Mouse (Mus musculus): Measurements from ENCODE around the gene Glmn. TPM values are rescaled to one million over a fixed set of nuclear protein-coding genes. Genes with fewer than 3 reads are reported as not detected.

Gene Glmn
- 10 to 100 TPM; 18.1 to 18.7 TPM for total RNA-seq (2021)
- long read RNA-seq, experiment 1, transcript Glmn-201 (19 exons, 2,015 nt): major isoform, 12 of 20 reads
- long read RNA-seq, experiment 1, partial matches to known transcripts: 0 of 20 reads
- long read RNA-seq, experiment 1, other reads (novel, unspliced or antisense): 5 of 20 reads
- long read RNA-seq, experiment 2, transcript Glmn-201 (19 exons, 2,015 nt): major isoform, 11 of 22 reads
- long read RNA-seq, experiment 2, partial matches to known transcripts: 1 of 22 reads
- long read RNA-seq, experiment 2, other reads (novel, unspliced or antisense): 10 of 22 reads

GRCm38 (mm10) chr5:107597301-107598077, at the start of gene Glmn, which contains the start of gene Rpap2:
Gene Glmn, minus strand, starts transcription at chr5:107597888.
Gene Rpap2, plus strand, starts transcription at chr5:107597373.
- DNase-seq (ENCODE audit: low spot score in 2 of 2): peak; percentile 80 to 82
- intact Hi-C loops (cut with DNase I): no loop called here

- DNase-seq (ENCODE audit: low spot score in 2 of 2): no peak
- intact Hi-C loops (cut with DNase I): no loop called here
Observed at GRCm38 (mm10) chr5:107645935-107646334, 48.2 kb upstream of the Glmn start.

GRCm38 (mm10) chr5:107644595-107644994, 46.9 kb upstream of the Glmn start:
- DNase-seq (ENCODE audit: low spot score in 2 of 2): no peak
- intact Hi-C loops (cut with DNase I): no loop called here

- intact Hi-C loops (cut with DNase I): no loop called here
- DNase-seq (ENCODE audit: low spot score in 2 of 2): peak in 1 of 2 experiments; percentile 15
Observed at GRCm38 (mm10) chr5:107638366-107638765, 40.7 kb upstream of the Glmn start.

- intact Hi-C loops (cut with DNase I): no loop called here
- no peak for DNase-seq (ENCODE audit: low spot score in 2 of 2)
Observed at GRCm38 (mm10) chr5:107637106-107637505, 39.4 kb upstream of the Glmn start.

GRCm38 (mm10) chr5:107633651-107634050, 36.0 kb upstream of the Glmn start:
- intact Hi-C loops (cut with DNase I): no loop called here
- no peak for DNase-seq (ENCODE audit: low spot score in 2 of 2)

GRCm38 (mm10) chr5:107621327-107621726, 23.6 kb upstream of the Glmn start:
- intact Hi-C loops (cut with DNase I): loop anchor here (10.0 kb wide), 1 partner anchor 153 kb away; no protein-coding TSS in a partner anchor
- DNase-seq (ENCODE audit: low spot score in 2 of 2): no peak

GRCm38 (mm10) chr5:107617986-107618385, 20.3 kb upstream of the Glmn start:
- intact Hi-C loops (cut with DNase I): no loop called here
- no peak for DNase-seq (ENCODE audit: low spot score in 2 of 2)

GRCm38 (mm10) chr5:107611224-107611623, 13.5 kb upstream of the Glmn start:
- peak; percentile 81 for DNase-seq (ENCODE audit: low spot score in 2 of 2)
- intact Hi-C loops (cut with DNase I): no loop called here

- intact Hi-C loops (cut with DNase I): no loop called here
Observed at GRCm38 (mm10) chr5:107598380-107598779, 692 bp upstream of the Glmn start.

GRCm38 (mm10) chr5:107569148-107569547, 28.5 kb downstream of the Glmn start:
- peak in 1 of 2 experiments; percentile 8 for DNase-seq (ENCODE audit: low spot score in 2 of 2)

More at GRCm38 (mm10) chr5:107598380-107598779, 692 bp upstream of the Glmn start:
- no peak for DNase-seq (ENCODE audit: low spot score in 2 of 2)

GRCm38 (mm10) chr5:107556969-107557368, 40.7 kb downstream of the Glmn start:
- intact Hi-C loops (cut with DNase I): no loop called here
- DNase-seq (ENCODE audit: low spot score in 2 of 2): no peak

More at GRCm38 (mm10) chr5:107569148-107569547, 28.5 kb downstream of the Glmn start:
- intact Hi-C loops (cut with DNase I): no loop called here

GRCm38 (mm10) chr5:107554336-107554735, 43.4 kb downstream of the Glmn start:
- intact Hi-C loops (cut with DNase I): no loop called here
- no peak for DNase-seq (ENCODE audit: low spot score in 2 of 2)

- DNase-seq (ENCODE audit: low spot score in 2 of 2): no peak
- intact Hi-C loops (cut with DNase I): no loop called here
Observed at GRCm38 (mm10) chr5:107548444-107548843, 49.2 kb downstream of the Glmn start.

GRCm38 (mm10) chr5:107547955-107548354, 49.7 kb downstream of the Glmn start:
- DNase-seq (ENCODE audit: low spot score in 2 of 2): no peak
- intact Hi-C loops (cut with DNase I): no loop called here

- intact Hi-C loops (cut with DNase I): no loop called here
- no peak for DNase-seq (ENCODE audit: low spot score in 2 of 2)
Observed at GRCm38 (mm10) chr5:107545927-107546326, 51.8 kb downstream of the Glmn start.

- no peak for DNase-seq (ENCODE audit: low spot score in 2 of 2)
- intact Hi-C loops (cut with DNase I): no loop called here
Observed at GRCm38 (mm10) chr5:107541696-107542095, 56.0 kb downstream of the Glmn start.

- no peak for DNase-seq (ENCODE audit: low spot score in 2 of 2)
Observed at GRCm38 (mm10) chr5:107534581-107534980, 63.1 kb downstream of the Glmn start, which contains the start of gene 1700028K03Rik. Gene 1700028K03Rik, plus strand, starts transcription at chr5:107534709.

GRCm38 (mm10) chr5:107533590-107533989, 64.1 kb downstream of the Glmn start:
- DNase-seq (ENCODE audit: low spot score in 2 of 2): no peak
- intact Hi-C loops (cut with DNase I): no loop called here

More at GRCm38 (mm10) chr5:107534581-107534980, 63.1 kb downstream of the Glmn start, which contains the start of gene 1700028K03Rik:
- intact Hi-C loops (cut with DNase I): no loop called here

- DNase-seq (ENCODE audit: low spot score in 2 of 2): no peak
- intact Hi-C loops (cut with DNase I): no loop called here
Observed at GRCm38 (mm10) chr5:107528856-107529255, 68.8 kb downstream of the Glmn start.
